Mouse (Mus musculus): ENCODE measurements around the gene Ifitm3.
"Not testable (repeated sequence)": the region's sequence is repeated elsewhere in the genome, so short reads cannot be mapped to it uniquely, and the experiment has no call there.

Ifitm3 gene

DNA sequence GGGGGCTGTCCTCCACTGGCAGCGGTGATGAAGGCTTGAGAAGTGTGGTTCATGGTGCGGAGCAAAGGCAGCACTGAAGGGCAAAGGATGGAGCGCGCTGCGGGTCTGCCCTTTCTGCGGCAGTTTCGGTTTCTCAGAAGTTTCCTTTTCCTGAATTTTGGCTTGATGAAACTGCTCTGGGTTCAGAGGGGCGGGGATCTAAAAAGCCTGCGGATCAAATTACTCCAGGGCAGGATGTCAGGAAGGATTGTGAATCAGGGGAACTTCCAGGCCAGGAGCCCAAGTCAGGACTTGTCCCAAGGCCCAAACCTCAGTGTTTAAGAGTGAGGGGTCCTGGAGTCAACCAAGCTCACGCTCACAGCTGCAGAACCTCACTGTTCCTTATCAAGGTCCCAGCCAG, at the start of gene Ifitm3:
Gene Ifitm3 (minus strand): TSS at position 178 of the 400 bp plus-strand sequence.
- peak; percentile 73 to 76 for DNase-seq

DNA sequence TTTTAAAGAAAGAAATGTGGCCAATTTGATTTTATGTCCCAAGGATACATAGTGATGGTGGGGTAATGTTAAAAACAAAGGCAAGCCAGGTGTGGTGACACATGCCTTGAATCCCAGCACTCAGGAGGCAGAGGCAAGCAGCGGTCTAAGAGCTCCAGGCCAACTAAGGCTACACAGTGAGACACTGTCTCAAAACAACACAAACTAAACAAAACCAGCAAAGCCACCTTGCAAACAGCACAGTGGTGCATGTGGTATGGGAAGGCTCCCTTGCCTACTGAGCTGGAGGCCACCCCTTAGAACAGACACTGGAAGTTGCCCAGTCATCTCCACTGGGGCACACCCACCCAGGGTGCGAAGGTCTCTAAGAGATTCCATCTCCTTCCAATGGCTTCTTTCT, 49.4 kb upstream of the Ifitm3 start:
- no peak for DNase-seq

DNA sequence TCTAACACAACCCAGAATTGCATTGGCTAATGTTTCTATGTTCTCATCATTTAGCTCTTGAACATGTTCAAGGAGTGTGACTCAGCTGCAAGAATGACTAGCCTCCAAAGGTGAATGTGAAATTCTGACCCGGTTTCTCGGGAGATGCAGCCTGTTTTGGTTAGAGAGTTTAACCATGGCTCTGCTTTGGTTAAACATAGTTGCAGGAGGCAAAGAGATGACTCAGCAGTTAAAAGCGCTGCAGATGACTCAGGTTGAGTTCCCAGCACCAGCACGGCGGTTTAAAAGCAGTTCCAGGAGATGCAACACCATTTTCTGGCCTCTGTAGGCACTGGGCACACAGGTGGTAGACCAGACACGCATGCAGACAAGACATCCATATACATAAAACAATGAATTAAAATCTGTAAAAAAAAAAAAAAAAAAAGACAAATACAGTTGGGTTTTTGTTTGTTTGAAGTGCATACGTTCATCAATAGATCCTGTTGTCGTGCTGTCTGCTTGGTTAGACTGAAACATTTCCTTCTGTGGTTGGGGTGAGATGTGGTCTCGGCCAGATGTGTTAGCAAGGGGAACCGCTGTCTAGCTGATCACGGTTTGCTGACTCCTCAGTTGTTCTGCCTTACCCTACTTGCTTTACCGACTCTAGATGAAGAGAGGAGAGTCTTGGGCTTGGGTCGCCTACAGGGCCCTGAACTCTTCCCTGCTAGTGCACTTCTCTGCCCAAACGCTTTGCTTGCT, 48.2 kb upstream of the Ifitm3 start:
- no peak for DNase-seq

DNA sequence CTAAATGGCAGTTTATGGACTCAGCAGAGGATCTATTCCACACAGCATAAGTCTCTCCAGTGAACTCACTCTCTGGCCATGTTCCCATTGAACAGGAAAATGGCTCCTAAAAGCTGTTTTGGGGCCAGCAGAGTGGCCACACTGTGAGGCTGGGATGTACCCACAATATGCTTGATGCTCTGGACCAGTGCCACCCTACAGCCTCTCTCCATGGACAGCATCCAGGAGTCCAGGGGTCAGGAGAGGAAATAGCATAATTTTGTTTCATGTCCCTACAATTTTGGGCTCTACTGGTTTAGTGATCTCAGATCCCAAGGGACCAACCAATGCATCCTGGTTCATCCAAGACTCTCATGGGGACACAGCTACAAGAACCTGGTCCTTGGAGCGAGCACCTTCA, 47.0 kb upstream of the Ifitm3 start:
- no peak for DNase-seq

DNA sequence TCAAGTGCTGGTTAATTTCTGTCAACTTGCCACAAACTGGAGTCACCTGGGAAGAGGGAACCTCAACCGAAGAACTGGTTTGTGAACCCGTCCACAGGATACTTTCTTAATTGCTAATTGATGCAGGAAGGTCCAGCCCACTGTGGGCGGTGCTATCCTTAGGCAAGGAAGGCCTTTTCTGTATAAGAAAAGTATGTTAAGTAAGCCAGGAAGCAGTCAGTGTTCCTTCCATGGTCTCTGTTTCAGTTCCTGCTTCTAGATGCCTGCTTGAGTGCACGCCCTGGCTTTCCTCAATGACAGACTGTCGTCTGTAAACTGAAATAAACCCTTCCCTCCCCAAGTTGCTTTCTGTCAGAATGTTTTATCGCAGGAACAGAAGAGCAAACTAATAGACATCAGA, 46.4 kb upstream of the Ifitm3 start:
- no peak for DNase-seq

DNA sequence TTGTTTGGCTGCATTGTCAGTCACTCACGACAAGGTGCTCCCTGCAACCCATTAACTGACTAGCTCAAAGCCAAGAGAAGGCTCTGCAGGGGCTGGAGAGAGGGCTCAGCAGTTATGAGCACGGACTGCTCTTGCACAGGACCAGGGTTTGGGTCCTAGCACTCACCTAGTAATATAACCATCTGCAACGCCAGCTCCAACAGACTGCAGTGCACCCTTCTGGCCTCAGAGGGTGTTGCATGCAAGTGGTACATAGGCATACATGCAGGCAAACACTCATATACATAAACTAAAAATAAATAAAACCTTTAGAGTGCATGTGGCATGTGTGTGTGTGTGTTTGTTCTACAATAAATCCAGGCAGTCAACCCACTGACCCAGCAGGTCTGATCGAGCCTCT, 45.2 kb upstream of the Ifitm3 start:
- DNase-seq, result no peak

DNA sequence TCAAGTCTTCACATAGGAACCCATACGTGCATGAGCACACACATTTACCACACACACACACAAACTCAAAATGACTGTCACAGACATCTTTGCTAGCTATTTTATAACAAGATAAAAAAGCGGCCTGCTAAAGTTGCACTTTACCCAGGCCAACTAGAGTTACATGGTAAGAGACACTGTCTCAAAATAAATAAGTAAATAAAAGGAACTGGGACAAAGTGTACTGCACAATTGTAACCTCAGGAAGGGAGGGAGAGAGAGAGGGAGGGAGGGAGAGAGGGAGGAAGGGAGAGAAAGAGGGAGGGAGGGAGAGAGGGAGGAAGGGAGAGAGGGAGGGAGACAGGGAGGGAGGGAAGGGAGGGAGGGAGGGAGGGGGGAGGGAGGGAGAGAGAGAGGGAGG, 41.9 kb upstream of the Ifitm3 start:
- no peak for DNase-seq

DNA sequence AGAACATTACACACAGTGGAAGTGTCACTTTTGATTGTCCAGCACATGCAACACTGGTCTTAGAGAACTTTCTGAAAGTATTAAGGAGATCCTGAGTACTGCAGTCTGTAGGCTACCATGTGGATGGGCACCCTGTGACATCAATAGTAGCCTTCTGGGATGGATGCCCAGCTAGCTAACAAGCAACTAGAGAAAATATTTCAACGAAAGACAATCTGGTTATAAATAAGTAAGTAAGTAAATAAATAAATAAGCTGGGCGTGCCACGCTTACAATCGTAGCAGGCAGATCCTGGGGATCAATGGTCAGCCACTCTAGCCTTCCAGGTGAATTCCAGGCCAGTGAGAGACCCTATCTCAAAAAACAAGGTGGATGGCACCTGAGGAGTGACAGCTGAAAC, 41.4 kb upstream of the Ifitm3 start:
- DNase-seq, result no peak

DNA sequence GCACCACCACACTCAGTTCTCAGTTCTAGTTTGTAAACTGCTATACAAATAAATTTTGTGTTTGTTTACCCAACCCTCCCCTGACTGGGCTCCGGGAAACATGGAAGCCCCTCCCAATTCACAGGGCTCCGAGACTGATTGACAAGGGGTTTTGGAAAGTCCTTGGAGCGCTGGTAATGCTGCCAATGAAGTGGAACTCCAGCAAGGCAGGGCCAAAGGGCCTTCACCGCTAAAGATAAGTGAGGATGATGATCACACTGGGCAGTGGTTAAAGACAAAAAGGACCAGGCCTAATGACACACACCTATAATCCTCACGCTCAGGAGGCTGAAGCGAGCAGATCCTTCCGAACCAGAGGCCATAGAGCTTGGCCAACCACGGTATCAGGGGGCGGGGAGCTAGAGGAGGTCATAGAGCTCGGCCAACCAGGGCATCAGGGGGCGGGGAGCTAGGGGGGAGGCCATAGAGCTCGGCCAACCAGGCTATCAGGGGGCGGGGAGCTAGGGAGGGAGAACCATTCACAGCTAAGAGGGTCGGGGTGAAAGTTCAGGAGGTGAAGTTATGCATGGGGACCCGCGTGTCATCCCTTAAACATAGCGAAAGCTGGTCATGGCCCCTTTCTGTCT, 40.6 kb upstream of the Ifitm3 start:
- DNase-seq, result no peak

DNA sequence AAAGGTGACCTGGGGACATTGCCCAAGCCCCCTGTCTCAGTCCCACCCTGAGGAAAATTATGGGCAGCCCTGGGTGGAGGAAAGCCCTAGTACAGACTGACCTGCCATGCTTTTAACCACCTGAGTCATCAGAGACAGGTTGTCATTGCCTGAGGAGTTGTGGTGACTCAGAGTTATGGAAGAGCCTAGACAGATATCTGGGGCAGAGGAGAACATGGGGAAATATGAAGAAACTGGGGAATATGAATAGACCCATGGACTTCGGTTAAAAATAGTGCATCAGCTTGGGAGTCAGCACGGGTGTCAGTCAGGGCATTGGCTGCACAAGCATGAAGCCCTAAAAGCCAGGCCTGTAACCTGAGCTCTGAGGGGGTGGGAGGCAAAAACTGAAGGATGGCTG, 38.8 kb upstream of the Ifitm3 start:
- no peak for DNase-seq

DNA sequence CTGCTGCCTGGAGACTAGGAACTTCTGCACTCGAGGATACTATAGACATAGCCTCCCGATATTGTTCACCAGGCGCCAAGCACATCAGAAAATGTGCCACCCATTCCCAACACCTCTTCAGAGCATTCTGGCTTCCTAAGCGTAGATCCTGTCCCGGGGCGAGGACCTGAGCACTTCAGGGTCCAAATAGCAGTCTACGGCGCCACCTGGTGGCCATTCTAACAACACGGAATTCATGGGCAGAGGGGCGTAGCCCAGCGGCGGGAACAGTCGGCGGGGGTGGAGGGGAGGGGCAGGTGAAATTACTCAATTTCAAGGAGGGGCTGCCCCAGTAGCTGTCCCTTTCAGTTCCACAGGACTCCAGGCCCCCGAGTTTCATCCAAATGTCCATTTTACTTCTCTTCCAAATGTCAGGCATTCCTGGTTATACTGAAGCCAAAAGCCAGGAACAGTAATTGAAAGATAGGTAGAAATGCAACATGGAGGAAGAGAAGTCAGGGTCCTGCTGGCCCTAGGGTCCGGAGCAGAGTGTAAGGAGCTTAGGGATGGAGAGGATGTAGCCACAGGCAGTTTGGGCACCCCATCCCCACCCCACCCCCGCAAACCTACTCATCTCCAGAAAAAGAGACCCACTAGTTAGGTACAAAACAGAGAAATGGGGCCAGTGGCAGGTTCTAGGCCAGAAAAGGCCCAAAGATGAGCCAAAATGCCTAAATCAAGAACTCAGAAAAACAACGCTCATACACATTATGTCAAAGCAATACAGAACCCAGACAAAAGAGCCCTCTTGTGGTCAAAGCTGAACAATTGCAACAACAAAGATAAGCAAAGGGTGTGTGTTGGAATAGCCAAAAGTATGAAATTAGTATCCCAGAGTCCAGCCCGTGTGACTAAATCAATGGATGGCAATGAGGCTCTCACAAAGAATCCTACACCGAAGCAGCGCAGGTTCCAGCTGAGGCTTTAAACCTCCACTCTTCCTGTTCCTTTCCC, 38.0 kb upstream of the Ifitm3 start:
- DNase-seq, result peak; percentile 92 to 95

DNA sequence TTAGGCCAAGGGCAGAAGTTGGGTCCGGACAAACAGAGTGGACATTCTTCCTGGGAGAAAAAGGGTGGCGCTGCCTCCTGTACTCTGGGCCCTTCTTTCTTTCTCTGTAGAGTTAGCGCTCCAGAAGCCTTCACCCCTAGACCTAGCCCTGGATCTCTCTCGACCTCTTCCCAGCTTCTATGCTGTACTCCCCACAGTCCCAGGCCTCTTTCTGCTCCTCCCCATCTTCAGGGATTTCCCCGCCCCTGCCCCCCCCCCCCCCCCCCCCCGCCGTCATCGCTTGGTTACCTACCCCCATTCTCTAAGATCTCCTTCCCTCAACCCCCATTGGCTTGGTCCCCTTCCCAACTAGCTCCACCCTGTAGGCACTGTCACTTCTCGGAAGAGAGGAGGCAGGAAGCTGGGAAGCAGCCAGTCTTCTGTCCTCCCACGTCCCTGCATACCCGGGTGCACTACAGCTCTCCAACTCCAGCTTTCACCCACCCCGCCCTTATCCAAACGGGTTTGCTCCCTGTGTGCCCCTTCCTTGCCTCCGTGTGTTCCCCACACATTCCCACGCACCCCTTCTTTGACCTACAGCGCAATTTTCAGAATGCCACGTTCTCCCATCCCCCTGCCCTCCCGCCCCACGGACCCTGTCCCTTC, 37.1 kb upstream of the Ifitm3 start:
- DNase-seq, result peak; percentile 90 to 92

DNA sequence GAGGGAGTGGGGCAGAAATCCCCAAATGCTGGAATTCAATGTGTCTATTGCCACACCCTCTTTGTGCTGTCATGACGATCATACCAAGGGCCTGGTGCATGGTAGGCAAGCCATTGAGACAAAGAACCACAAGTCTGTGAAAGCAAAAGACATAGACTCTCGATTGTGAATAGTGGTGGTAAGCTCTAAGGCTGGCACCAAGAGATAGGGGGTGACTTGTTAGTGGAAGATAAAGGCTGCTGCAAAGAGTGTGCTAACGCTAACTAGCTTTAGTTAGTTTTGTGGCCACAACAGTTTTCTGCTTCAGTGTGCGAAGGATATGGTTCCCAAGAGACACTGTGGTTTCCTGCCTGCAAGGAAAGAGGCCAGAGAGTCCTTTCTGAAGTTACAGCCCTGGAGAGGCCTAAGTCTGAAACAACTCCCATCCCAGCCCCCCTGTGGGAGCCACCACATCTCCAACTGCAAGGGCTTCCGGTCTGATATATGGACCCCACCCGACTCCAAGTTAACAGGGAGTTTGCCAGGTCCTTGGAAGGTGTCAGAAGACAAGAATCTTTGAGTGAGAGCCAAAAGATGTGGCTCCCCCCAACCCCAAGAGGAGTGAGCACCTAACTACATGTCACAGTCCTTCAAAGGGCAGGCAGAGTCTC, 36.5 kb upstream of the Ifitm3 start:
- peak; percentile 20 to 38 for DNase-seq

DNA sequence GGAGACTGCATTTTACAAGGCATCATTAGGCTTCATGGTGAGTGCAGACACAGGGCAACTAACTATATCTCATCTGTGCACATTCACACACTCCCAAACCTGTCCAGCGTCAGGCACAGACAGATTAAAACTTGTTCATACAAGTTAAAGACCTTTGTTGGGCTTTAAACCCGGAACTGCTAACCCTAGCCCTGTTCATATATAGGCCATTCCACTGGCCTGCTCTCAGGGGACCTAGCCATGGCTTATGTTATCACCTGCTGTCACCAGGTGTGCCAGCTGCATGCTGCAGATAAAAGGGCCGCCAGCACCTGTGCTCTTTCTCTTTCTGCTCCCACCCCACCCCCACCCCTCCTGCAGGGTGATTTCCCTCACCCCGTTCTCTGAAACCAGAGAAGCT, 32.0 kb upstream of the Ifitm3 start:
- no peak for DNase-seq

DNA sequence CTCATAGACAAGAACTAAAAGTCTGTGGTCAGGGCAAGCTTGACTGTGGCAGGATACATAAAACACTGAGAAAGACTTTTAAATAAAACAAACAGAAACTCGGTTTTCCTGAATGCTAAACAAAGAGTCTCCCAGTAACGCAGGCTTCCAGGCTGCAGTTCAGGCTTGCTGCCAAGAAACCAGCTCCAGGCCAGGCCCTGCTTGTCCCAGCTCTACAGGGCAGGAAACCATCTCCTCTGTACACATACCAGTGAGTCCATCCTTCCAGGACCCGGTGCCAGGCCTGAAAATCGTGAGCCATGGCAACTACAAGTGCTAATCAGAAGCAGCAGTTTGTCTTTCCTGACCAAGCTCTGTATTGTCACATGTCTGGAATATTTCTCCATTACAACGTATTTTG, 31.1 kb upstream of the Ifitm3 start:
- DNase-seq, result peak; percentile 84 to 91

DNA sequence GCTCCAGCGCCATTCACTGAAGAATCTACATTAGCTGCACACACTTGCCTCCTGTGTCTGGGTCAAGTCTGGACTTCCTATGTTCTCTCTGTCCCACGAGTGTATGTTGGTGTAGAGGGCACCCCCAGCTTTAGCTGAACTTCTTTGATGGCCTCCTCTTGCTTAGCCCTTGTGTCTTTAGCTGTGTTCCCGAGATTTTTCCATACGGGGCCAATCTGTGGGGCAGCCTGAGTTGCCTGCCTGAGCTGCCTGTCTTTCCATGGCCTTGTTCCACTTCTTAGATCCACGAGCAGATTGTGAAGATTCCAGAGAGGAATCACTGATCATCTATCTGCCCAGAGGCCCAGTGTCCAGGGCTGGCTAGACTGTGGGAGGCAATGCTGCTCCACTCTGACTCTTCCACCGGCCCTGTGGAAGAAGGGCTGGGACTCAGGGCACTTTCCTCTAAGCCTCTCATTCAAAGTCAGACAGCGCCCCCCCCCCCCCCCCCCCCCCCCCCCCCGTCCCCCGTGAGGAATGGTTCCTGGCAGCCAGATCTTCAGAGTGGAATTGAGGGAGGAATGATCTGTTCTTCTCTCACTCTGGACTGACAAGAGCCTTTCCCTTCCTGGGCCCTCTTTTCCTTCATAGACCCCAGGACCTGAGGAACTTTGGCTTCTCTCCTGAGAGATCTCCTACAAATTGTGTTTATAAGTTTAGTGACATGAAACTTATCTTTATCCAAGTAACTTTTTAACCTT, 30.5 kb upstream of the Ifitm3 start:
- DNase-seq, result no peak

DNA sequence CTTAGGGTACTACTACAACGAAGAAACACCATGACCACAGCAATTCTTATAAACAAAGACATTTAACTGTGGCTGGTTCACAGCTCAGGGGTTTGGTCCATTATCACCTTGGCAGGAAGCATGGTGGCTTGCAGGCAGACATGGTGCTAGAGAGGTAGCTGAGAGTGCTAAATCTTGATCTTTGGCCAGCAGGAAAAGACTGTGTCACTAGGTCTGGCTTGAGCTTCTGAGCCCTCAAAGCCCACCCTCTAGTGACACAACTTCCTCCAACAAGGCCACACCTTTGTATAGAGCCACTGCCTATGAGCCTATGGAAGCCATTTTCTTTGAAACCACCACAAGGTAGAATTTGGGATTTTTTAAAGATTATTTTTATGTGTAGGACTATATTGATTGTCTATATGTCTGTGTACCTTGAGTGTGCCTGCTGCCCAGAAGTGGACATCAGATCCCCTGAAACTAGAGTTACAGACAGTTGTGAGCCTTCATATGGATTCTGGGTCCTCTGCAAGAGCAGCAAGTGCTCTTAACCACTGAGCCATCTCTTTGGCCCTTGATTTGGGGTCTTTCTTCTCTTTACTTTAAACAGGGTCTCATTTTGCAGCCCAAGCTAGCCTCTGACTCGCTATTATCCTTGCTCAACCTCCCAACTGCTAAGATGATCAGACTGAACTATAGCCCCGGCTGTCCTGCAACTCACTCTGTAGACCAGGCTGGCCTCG, 29.0 kb upstream of the Ifitm3 start:
- no peak for DNase-seq

DNA sequence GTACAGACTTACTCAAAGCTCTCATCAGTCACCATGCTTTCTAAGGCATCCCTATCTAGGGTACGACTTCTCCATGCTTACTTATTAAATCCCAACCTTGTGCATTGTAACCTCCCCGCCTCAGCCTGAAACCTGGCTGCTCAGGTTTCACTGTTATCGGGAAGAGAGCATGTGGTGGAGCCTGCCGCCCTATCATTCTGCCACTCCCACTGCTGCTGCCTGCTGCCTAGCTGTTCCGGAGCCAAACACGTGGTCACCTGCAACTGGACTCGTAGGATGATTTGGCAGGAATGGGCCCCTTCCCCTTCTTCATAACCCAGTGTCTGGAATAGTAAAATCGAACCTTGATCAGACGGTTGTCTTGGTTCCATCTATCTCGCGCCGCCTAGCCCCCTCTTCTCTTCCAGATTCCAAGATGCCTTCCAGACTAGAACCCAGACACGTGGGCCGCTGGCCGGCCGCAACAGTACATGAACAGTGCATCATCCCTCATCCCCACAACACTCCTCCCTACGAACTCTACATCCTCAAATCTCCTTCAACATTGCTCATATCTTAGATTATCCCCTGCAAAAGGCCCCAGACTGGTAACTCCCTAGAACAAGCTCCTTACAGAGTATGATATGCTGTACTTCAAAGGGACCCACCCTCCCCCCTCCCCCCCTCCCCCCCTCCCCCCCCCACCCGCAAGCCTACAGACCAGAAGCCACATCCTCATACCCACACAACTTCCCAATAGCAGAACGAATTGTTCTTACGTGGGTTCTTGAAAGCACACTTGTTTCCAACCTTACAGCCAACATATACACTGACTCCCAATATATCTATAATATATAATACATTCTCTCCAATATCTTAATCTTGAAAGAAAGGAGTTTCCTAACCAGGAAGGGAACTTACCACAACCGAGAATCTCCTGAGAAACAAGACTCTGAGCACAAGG, 27.8 kb upstream of the Ifitm3 start:
- no peak for DNase-seq

DNA sequence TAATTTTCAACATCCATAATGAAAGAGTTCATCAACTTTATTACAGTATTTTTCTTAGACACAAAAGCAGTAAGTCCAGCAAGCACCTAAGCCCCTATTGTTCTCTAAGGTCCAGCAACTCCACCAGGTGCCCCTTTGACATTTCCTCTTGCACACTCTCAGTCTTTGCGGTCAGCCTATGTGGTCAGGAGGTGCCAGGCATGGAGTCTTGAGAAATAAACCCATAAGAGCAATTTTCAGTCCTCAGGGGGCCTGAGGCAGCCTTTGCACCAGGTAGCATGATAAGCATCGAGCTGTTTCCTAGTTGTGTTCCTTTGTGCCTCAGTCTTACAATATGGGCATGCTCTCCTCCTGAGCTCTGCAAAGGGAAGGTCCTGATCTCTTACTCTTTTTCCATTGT, 26.1 kb upstream of the Ifitm3 start:
- DNase-seq, result not testable (repeated sequence)

Measured in lung, adult 18-20 months (tissue).